Mouse (Mus musculus) liver, adult 2 months (tissue): ENCODE measurements around the gene Il12rb1.

ENCODE experiments used
- CTCF ChIP-seq: fragments of 200-500 bp; IDR thresholded peaks from 2 replicates; pipeline ENCODE4 v1.5.1; 2011; ENCODE audit warnings: low read depth, low read length, control low read depth
- POLR2A ChIP-seq: fragments of 200-500 bp; IDR thresholded peaks from 2 replicates; pipeline ENCODE4 v1.6.1; 2011; ENCODE audit warnings: low read length, control low read depth; ENCODE audit not compliant: insufficient read depth; ENCODE audit errors: extremely low read depth

GRCm38 (mm10) chr8:70803761-70804480 is 4.3 kb upstream of the Il12rb1 start:
- TF ChIP-seq POLR2A (no peak), CTCF (no peak)
